Mouse (Mus musculus) left cerebral cortex, postnatal 4 days (tissue): ENCODE results near the gene Acadm. TPM values are rescaled to one million over a fixed set of nuclear protein-coding genes. Genes with fewer than 3 reads are reported as not detected.
A peak's percentile ranks its signal among the peaks of the same experiment; 100 is the strongest.

Experiments
- DNase-seq: peaks from one replicate; pipeline ENCODE4 v3.0.0-alpha.2; 2022
- intact Hi-C: fragments of 180-260 bp; cut with DNase I; formaldehyde crosslinking; loops from one replicate; pipeline ENCODE4 v1.15.1; 2025
- total RNA-seq, 2 experiments: library from RNA; stranded (reverse); gene quantifications; 2 replicates each; pipeline ENCODE4 v1.2.3; 2021

The Acadm gene
- total RNA-seq, 2 experiments from 2014 or later, result 29.5 to 33.9 TPM

DNA sequence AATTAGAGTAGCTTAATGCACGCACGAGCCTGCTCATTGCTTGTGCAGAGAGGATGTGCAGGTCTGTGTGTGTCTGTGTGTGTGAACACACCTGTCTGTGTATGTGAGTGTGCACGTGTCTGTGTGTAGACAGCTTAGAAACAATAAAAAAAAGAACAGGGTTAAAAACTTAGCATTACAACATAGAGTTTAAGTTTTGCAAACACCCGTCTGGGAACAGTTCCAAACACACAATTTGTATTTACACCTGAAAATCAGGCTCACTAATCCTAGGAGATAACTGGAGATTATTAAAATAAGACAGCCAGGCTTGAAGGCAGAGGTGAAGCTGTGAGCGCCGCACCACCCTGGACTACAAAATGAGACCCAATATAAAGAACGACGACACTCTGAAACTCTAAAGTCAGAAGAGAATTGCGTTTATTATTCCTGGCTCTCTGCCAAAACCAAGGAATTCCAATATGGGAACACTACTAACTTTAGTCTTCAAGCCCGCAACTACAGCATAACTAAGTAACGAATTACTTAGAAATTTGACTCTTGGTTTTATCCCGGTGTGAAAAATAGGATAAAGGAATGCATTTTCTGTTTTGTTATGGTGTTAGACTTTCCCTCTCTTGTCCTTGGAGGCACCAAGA is 1.3 kb downstream of the Acadm start:
- intact Hi-C loops, result no loop called here
- no peak for DNase-seq

DNA sequence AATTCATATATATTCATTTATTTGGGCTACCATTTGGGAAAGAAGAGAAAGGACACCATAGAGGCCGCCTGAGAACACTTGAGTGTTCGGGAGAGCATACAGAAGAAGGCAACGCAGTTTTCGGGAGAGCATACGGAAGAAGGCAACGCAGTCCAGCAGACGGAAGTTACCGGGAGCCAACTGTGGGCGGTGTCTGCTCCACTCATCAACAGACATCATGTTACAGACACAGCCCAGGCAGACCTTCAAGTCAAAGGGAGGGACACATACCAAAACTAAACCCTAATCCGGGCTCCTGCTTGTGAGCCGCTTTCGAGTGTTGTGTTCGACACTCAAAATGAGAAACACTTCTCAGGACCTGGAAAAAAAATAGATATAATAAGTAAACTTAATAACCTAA is 2.8 kb downstream of the Acadm start:
- no peak for DNase-seq
- intact Hi-C loops, result no loop called here

DNA sequence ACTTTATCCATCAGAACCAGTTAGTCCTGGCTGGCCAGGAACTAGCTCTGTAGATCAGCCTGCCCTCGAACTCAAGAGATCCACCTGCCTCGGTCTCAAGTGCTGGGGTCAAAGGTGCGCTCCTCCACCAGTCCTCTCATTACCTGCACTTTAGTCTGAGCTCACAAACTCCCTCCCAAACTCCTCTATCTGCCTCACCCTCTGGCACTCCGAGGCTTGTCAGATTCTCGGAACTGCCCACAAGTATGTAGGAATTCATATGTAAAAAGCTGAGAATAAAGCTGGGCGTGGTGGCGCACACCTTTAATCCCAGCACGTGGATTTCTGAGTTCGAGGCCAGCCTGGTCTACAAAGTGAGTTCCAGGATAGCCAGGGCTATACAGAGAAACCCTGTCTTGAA is 3.9 kb downstream of the Acadm start:
- intact Hi-C loops, result no loop called here

DNA sequence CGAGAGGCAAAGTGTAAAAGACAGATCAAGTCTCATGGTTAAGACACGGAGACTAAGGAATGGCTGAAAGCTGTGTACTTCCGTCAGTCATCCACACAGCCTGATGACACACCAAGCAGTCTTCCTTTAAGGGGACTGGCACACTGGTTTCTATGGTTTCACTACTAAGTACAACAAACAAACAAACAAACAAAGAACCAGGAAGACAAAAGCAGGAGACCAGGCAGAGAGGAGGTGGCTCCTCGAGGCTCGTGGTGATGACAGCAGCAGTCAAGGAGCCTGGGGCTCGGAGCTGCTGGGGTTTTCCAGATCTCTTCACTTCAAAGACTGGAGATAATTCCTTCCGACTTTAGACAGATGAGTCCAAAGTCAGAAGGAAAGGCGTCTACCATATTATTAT is 4.4 kb downstream of the Acadm start:
- no peak for DNase-seq
- intact Hi-C loops, result no loop called here

More for the DNA sequence above, 3.9 kb downstream of the Acadm start:
- no peak for DNase-seq

DNA sequence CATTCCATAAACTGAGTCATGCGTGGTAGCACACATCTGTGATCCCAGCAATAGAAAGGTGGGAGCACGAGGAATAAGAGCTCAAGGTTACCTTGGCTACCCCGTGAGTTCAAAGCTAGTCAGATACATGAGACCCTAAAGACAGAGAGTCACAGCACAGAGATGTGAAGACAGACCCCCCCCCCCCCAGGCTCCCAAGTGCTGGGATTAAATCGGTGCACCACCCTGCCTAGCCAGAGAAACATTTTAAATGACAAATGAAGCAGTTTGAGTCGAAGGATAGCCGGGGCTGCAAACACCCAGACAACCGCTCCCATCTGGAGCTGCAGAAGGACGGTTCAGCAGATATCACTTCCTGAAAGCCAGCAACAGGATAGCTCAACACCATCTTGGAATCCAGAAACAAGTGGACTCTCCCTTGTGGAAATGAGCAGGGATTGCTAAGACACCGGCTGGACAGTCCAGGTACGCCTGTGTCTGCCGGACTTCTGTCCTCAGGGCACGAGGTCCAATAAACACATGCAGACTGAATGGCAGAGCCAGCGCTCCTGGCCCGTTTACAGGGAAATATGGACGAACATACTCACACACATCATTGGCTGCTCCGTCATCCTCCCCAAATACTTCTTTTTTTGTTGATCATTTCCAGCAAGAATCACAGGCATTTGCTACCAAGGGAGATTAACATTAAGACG is 7.2 kb downstream of the Acadm start:
- intact Hi-C loops, result no loop called here
- DNase-seq, result no peak

DNA sequence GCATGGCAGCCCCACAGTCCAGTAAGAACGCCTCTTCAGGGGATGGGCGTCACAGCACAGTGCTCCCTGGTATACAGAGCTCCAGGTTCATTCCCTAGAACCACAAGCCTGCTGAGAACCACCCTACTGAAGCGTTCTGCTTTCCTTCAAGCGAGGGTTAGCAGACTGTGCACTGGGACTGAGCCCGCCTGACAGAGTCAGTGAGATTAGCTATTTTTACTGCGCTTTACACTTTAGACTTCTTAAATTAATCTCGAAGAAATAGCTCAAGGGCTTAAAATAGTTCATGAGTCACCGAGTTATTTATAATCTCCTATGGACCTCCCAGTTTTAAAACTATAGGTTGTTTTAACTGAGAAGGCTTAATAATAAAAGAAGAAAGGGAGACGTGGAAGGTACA is 8.6 kb downstream of the Acadm start:
- DNase-seq, result no peak
- intact Hi-C loops, result no loop called here

DNA sequence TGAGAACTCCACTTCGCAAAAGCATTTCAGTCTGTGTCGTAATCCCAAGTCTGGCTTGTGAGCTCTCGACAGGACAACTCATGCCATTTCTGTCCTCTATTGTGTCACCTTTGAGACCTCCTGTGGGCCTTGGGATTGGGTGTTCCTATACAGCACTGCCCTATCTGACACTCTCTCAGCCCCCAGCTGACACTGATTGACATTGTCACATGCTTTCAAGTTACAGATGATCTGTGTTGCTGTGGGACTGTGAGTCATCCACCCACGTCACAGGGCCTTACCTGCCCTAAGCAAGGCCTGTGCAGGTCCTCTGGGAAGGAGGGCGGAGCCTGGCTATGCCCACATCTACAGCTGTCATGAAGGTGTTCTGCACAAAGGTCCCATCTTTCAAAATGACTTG is 12.0 kb downstream of the Acadm start:
- intact Hi-C loops, result no loop called here
- DNase-seq, result no peak

DNA sequence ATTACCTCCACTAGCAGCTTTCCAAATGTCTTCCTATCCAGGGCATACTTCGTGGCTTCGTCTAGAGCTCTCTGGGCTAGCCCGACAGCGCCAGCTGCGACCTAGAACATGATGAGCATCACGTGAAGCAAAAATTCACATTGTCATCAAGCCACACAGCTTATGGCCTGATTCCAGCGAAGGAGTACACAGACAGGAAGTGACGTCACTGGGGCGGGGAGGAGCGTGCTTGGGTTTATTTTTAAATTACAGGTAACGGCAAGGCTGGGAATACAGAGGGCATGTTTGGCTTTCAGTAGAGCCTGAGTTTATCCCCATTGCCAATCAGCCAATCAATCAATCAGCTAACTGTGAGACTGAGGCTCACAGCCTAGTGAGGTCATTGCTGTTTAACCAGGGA is 14.9 kb downstream of the Acadm start:
- no peak for DNase-seq
- intact Hi-C loops, result no loop called here

DNA sequence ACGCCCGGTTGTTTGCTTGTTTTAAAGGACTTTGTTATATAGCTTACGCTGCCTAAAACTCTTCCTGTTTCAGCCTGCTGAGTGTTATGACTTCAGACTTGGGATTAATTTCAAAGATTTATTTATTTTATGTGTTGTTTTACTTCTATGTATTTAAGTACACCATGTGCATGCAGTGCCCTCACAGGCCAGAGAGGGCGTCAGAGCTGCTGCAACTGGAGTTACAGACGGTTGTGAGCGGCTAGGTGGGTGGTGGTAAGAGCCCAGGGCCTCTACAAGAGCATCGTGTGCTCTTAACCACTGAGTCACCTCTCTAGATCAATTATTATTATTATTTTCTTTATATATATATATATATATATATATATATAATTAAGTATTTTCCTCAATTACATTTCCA is 18.1 kb downstream of the Acadm start:
- intact Hi-C loops, result no loop called here

DNA sequence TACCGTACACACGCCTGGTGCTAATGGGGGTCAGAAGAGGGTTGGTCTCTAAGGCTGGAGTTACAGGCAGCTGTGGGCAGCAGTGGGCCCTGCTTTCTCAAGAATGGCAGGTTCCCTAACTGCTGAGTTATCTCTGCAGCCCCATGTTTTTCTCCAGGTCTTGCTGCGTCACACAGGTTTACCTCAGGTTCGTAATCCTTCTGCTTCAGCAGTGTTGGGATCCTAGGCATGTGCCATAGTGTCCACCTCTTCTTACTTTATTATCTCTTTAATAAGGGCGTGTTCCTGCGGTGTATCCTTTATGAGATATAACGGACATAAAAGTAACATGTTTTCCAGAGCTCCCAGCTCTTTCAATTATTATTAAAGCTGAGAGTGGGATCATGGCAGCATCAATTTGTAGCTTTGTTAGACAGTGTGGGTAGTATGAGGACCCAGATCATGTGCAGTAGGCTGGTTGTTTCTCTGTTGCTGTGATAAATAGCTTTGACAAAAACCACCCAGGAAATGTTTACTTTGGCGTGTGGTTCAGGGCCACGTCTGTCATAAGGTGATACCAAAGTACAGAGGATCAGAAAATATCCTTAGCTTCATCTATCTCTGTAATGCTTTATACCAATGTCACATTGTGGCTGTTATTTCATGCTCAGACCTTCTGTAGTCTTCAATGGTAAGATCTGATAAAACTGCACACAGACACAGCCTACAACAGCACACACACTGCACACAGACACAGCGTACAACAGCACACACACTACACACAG is 23.1 kb downstream of the Acadm start:
- intact Hi-C loops, result no loop called here
- DNase-seq, result no peak

More for the DNA sequence above, 18.1 kb downstream of the Acadm start:
- DNase-seq, result no peak

DNA sequence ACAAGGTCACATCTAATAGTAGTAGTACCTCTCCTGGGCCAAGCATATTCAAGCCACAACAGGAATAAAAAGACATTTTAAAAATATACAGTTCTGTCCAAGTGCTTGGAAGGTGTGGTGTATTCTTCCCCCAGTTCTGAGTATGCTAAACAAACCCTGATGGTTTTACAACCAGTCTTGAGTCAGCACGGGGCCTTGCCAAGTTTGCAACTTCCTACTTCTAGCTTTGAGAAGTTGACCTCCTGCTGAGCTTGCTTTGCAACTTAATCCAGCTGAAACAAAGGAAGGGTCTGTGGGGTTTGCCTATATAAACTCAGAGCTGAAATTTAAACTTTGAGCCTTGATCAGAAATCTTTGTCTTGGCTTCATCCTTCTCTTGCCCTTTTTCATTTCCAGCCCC is 27.2 kb downstream of the Acadm start:
- no peak for DNase-seq
- intact Hi-C loops, result no loop called here

DNA sequence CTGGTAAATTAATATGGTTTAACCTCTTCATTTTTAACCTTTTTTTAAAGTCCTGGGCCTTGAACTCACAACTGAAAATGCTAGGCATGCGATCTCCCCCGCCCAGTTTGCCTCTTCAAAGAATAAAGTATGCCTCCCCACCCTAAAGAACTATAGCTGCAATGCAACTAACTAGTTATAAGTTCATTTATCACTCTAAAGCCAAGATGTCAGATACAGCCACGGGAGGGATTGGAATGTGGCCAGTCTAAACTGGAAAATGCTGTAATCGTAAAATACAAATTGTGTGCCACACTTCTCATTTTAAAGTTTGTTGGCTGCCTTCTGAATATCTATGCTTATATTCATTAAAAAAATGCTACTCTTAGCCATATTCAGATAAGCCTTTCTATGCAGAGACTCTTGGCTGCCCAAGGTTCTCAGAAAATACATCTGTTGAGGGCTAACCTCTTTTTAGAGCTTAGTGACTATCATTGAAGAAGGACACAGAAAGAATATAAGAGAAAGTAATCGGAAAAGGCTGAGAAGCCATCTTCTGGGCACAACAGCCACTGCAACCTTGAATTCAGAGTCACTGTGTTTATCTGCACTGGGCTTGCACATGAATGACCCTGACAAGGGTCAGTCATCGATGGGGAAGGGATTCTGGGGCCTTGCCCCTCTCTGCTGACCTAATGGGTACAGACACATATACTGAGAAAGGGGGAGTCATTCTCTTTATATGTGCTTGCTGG is 30.8 kb downstream of the Acadm start:
- no peak for DNase-seq
- intact Hi-C loops, result no loop called here

DNA sequence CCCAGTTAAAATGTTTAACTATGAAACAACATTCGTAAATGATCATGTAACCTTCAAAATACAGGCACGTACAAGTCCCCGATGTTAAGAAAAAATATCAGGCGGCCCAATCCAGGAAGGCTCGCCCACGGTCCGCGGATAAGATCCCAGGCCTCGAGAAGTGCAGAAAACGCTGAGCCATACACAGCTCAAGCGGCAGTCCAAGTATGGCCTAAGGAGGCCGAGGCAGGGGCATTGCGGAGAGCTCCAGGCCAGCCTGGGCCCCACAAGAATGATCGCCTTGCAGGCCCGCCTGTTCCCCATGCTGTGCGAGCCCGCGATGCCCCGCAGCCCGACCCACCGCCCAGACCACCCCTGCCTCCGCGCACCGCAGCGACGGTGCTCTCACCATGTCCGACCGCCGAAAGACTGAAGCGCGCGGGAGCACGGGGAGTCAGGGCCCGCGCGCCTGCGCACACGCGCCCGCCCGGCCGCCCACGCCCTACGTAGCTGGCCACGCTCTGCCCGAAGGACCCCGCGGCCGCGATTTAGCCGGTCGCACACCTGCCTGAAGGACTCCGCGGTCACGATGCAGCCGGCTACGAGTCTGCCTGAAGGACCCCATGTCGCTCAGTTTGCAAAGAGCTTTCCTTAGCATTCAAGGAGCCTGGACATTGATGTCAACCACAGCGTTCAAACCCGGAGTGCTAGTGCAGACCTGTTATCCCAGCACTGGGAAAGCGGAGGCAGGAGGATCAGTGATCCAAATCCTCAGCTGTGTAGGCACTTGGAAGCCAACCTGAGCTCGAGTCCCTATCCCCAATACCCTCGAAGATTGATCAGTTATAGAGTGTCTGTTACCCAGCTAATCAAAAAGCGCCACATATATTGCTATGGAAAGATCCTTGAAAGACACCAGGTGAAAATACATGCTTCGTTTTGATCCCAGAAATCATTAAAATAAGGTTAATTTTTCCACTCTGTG is 31.6 kb downstream of the Acadm start, which contains the start of gene Rabggtb:
TSS of gene Rabggtb (minus strand) at position 464 of the 964 bp plus-strand sequence.
- intact Hi-C loops, result no loop called here
- DNase-seq, result peak; percentile 95

DNA sequence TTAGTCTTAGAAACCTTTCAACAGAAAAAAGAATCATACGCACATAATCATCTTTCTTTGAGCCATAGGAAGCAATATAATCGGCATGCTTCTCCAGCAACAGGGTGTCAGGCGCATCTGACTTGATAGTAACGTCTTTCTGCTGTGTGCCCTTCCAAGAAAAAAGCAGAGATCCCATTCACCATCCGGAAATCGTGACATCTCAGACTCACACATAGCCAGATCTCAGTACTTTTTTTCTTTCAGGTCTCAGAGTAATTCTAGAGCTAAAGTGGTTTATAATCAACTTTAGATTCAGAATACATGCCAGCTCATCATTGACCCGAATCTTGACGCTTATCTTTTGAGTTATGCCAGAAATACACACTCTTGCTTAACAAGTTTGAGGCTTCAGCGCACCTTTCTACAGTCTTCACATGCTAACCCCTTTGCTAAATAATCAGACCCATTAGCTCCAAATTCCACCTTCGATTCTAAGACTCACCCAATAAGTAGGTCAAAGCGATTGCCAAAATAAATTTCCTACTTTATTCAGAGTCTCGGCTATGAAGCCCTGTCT is 32.5 kb downstream of the Acadm start:
- no peak for DNase-seq
- intact Hi-C loops, result no loop called here

DNA sequence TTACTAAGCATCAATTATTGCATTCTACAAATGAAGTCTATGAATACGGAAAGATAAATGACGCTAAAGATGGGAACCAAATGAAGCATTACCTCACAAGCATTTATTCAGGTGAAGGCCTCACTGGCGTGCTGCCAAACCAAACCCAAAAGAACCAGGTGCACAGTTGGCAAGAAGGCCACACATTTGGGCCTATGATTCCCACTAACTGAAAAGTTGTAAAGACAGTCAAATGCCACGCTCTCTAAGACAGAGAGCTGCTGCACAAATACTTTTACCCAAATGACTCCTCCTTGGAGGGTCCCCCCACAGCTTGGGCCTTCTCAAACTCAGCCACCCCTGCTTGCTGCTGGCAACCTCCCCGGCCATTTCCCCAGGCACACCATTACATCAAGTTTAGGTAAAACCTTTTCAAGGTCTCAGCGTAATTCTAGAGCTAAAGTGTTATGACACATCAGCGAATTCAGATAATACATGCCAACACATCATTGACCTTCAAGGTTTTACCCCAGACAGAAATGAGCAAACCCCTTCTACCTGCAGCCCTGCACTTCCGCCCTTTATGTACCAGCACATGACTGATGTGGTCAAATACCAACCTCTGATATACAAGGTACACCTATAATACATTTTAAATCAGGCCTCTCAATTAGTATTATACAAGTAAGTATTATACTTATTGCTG is 33.1 kb downstream of the Acadm start:
- intact Hi-C loops, result no loop called here
- DNase-seq, result peak; percentile 23

DNA sequence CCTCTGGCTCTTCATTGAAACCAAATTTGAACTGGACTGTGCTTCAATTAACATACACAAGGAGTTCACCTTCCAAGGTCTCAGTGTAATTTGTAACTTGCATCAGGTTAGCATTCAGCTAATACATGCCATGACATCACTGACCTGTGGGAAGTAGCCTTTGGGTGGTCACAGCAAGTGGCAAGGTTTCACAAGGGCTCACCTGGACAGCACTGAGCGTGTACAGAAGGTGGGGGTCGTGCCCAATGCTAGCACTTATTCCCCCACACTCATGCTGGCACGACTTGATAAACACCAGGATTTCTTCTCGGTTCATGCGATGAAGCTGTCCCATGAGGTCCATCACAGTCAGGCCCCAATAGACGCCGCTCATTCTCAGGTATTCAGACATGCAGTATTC is 33.9 kb downstream of the Acadm start:
- intact Hi-C loops, result no loop called here
- DNase-seq, result no peak

DNA sequence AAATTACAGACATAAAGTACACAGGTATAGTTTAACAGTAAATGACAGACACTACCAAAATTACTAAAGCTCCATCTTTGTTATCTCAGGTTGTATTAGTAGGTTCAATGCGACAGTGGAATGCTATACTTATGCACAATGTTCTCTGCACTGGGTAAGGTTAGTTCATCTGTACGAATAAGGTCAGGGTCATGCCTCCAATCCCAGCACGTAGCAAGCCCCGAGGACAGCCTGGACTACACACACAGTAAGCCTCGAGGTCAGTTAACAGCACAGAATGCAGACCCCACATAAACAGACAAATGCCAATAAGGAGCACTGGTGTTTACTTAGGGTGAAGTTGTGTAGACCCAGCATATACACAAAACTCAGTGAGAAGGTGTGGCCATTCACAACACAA is 35.5 kb downstream of the Acadm start:
- no peak for DNase-seq
- intact Hi-C loops, result no loop called here

DNA sequence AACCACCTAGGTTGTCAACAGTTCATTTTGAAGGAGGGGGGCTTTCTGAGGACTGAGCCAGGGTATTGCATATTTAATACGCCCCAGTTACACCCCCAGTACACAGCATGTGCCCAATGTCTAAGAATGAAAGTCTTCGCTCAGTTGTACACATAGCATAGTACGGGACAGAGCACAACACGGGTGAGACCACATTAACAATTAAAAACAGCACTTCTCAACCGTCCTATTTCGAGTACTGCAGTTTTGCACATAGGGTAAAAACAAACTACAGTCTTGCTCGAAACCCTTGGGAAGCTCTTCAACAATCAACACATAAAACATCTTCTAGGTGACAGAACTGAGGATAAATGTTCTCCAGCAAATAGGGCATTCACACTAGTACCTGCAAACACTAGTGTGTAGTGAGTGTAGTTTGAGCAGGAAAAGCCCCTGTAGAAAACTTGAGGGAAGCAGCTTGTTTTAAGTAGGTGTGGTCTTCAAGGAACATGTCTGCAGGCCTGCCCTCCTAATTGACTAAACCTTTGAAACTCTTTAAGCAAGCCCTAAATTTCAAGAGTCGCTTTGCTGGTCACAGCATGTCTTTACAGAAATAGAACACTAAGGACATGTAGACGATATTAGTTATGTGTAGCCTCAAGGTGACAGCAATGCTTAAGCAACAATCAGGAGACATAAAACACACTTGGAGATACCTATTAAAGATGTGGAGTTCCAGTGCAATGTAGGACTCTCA is 38.1 kb downstream of the Acadm start, which contains the start of gene Msh4:
TSS of gene Msh4 (minus strand) at position 3 of the 736 bp plus-strand sequence.
- intact Hi-C loops, result no loop called here
- DNase-seq, result no peak
